Mouse (Mus musculus) ES-Bruce4 (cell line): ENCODE measurements around the gene Tmem269.

Experiments
- CTCF ChIP-seq: IDR thresholded peaks from one replicate; pipeline ENCODE4 v1.8.1; 2011; ENCODE audit warnings: low read depth, low read length
- EP300 ChIP-seq: IDR thresholded peaks from 2 replicates; pipeline ENCODE4 v1.6.1; 2011; ENCODE audit warnings: low read depth, low read length; ENCODE audit not compliant: insufficient read depth

DNA sequence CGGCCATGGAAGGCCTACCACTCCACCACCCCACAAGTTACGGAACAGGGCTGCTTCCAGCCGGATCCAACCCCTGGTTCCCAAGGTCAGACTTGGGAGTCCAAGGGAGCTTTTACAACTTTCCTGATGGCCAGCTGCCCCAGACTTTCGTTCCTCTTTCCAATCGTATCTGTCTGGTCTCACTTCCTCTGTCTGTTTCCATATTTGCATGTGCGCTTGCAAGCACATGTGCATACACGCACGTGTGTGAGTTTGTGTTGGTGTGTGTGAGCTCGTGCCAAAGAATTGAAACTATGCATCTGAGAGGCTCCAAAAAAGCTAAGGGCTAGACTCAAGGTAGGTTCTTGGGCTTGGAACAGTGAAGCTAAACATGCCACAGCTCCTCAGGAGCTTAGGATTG is 36.6 kb downstream of the Tmem269 start:
- TF ChIP-seq EP300 (no peak), CTCF (no peak)
